Mouse (Mus musculus) left cerebral cortex, postnatal 36 days (tissue): ENCODE data around the gene Zfp143. TPM values are rescaled to one million over a fixed set of nuclear protein-coding genes. Genes with fewer than 3 reads are reported as not detected.
"Not testable (repeated sequence)": the region's sequence is repeated elsewhere in the genome, so short reads cannot be mapped to it uniquely, and the experiment has no call there.

Experiments
- DNase-seq, 2 experiments: peaks; one replicate each; pipeline ENCODE4 v3.0.0; 2021 to 2022; ENCODE audit warnings: low spot score in 2 of 2, mixed read lengths in 1 of 2
- intact Hi-C: fragments of 180-260 bp; cut with DNase I; formaldehyde crosslinking; loops from one replicate; pipeline ENCODE4 v1.15.1; 2025
- total RNA-seq, 2 experiments: library from RNA; stranded (reverse); gene quantifications; 2 replicates each; pipeline ENCODE4 v1.2.3; 2021

The Zfp143 gene
- total RNA-seq, 2 experiments from 2014 or later: 9.0 to 15.3 TPM

DNA sequence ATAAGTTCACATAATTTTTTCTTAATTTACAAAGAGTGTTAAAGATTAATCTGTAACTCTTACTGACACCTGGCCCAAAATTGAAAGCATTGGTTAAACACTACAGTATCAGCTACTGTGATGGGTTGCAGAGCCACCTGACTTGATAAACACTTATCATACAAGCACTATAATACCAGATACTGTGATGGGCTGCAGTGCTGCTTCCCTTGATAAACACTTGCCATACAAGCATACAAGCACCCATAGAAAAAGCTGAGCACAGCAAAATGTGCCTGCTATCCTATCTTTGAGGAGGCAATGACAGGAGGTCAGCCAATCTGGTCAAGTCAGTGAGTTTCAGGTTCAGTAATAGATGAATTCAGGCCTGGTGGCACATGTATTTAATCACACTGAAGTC, 24.2 kb downstream of the Zfp143 start:
- DNase-seq: no peak
- intact Hi-C loops: no loop called here

GRCm38 (mm10) chr7:110087914-110088313, 26.9 kb downstream of the Zfp143 start:
- DNase-seq: no peak
- intact Hi-C loops: no loop called here

GRCm38 (mm10) chr7:110091670-110092069, 30.7 kb downstream of the Zfp143 start:
- intact Hi-C loops: no loop called here
- peak; percentile 11 to 37 for DNase-seq

DNA sequence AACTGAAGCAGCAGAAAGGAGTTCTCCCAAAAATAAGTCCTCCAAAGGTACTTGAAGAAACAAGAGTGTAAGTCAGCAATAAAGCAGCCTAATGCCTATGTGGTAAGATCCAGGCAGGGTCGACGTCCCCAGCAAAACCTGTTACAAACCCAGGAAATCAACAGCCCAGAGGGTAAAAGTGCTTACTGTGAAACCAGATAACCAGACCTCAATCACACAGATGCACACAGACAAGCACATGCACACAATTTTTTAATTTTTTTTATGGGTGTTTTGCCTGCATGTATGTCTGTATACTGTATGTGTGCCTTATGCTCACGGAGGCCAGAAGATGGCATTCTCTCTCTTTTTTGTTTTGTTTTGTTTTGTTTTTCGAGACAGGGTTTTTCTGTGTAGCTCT, 35.3 kb downstream of the Zfp143 start:
- DNase-seq: no peak
- intact Hi-C loops: no loop called here

DNA sequence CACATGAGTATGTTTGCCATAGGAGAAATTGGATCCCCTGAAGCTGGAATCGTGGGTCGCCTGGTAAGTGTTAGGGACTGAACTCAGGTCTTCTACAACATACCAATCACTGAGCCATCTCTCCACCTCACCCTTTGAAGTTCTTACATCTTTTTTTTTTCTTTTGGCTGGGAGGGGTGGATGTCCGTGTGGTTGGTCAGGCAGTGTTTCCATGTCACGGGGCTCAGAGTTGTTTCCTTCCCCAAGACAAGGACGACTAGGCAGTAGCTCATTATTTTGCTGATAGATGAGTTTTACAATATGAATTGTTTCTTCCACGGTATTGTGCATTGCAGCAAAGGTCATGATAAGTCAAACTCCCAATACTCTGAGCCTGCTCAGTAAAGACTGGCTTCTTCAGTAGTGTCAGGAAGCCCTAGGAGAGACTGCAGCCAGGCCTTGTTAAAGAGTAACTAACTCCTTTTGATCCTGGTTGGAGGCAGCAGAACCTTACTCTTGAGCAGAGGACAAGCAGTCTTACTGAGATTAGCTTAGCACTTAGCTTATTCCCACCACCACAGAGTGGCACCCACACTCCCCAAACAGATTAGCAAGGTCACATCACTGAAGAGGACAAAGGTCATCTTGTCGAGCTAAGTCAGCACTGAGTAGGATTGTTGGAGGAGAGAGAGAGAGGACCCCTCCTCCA, 36.2 kb downstream of the Zfp143 start:
- DNase-seq: no peak
- intact Hi-C loops: no loop called here

DNA sequence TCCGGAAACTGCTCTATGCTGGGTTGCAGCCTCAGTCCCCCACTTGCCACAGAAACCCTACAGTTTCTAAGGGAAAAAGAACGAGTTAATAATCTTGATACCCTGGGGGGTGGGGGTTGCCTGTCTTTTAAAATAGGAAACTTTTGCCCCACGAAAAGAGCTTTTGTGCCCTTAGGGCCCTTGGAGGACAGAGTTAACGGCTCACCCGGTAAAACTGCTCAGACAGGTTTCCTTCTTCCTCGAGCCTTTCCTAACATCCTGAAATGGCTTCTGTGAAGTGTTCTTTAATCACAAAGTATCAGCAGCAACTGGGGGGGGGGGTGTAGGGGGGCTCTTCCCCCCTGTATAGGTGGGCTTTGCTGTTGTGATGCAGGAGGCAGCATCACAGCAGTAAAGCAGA, 39.8 kb downstream of the Zfp143 start:
- intact Hi-C loops: no loop called here

GRCm38 (mm10) chr7:110101266-110101665, 40.2 kb downstream of the Zfp143 start:
- DNase-seq: no peak
- intact Hi-C loops: no loop called here

More for the DNA sequence above, 39.8 kb downstream of the Zfp143 start:
- DNase-seq: no peak

DNA sequence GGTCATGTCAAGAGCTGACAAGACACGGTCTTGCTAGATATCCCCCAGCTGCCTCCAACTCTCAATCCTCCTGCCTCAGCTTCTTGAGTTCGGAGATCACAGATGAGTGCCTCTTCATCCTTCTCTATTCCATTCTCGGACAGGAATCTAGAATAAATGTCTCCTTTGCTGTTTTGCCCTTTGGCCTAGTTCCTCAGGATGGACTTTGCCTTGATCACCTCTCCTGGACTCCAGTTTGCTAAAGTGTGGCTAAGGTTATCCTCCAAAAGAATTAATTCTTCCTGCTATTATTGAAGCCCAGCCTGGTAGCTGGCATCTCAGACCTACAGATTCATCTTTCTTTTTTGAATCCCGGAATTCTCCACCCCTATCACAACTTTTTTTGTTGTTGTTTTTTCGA, 44.0 kb downstream of the Zfp143 start:
- no peak for DNase-seq
- intact Hi-C loops: no loop called here

DNA sequence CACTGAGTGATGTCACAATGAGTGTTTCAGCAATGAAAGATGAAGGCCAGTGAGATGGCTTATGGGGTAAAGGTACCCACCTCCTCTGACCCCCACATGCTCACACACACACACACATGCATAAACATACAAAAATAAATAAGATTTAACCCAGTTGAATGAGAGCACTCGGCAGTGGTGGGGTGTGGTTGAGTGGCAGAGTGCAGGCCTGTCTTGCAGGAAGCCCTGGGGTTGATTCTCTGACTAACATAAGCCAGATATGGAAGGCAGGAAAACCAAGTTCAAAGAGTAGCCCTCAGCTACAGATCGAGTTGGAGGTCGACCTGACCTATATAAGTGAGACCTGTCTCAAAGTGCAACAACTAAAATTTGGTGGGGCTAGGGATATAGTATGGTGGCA, 45.6 kb downstream of the Zfp143 start:
- DNase-seq: no peak
- intact Hi-C loops: no loop called here

DNA sequence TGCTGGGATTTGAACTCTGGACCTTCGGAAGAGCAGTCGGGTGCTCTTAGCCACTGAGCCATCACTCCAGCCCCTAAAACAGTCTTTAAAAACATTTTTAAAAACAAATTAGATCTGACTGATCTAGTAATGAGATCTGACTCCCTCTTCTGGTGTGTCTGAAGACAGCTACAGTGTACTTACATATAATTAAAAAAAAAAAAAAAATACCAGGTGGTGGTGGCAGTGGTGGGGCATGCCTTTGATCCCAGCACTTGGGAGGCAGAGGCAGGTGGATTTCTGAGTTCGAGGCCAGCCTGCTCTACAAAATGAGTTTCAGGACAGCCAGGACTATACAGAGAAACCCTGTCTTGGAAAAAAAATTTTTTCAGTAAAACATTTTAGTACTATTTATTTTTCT, 47.5 kb downstream of the Zfp143 start:
- intact Hi-C loops, DNase-seq: not testable (repeated sequence)

- DNase-seq: peak in 1 of 2 experiments; percentile 15
- intact Hi-C loops: no loop called here
Observed at GRCm38 (mm10) chr7:110108967-110109610, 48.1 kb downstream of the Zfp143 start.

GRCm38 (mm10) chr7:110110061-110110656, 49.1 kb downstream of the Zfp143 start:
- intact Hi-C loops: no loop called here
- no peak for DNase-seq

DNA sequence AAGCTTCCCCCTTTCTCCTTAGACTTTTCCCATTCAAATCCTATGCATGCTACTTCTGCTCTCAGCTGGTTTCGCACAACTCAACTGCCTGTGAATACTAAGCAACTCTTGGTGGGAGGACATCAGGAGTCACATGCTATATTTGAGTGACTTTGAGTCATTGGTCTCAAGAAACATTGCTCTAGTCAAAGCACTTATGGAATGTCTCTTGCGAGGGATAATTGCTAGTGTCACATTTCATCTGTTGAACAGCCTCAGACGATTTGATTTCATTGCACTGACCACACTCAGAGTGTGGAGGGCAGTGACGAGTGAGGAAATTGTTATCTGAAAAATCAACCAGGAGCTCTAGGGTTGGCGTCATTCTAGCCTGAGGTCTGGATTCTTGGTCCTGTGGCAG, 53.7 kb downstream of the Zfp143 start:
- intact Hi-C loops: no loop called here
- DNase-seq: no peak

DNA sequence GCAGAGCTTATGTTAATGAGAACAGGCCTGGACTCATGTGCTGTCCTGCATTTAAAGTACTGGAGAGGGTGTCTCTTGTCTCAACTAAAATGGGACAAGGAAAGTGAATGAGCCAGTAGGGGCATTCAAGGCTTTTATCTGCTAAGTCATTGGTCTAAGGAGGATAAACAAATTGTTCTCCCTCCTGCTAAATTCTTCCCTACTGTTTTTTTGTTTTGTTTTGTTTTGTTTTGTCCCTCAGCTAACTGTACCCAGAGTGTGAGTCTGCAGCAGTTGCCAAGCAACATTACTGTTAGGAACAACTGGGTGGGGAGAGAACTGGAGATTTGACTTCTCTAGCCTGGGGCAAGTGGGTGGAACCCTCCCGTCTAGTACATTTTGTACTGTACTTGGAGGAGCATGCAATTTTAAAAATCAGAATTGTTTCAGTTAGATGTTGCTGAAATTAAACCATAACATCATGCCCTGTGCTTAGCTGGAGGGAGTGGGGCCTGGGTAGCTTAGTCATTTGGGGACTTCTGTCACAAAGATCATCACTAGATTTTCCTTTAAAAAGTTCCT, 55.8 kb downstream of the Zfp143 start:
- peak in 1 of 2 experiments; percentile 8 for DNase-seq
- intact Hi-C loops: no loop called here

- no peak for DNase-seq
- intact Hi-C loops: no loop called here
Observed at GRCm38 (mm10) chr7:110118448-110118847, 57.4 kb downstream of the Zfp143 start.

DNA sequence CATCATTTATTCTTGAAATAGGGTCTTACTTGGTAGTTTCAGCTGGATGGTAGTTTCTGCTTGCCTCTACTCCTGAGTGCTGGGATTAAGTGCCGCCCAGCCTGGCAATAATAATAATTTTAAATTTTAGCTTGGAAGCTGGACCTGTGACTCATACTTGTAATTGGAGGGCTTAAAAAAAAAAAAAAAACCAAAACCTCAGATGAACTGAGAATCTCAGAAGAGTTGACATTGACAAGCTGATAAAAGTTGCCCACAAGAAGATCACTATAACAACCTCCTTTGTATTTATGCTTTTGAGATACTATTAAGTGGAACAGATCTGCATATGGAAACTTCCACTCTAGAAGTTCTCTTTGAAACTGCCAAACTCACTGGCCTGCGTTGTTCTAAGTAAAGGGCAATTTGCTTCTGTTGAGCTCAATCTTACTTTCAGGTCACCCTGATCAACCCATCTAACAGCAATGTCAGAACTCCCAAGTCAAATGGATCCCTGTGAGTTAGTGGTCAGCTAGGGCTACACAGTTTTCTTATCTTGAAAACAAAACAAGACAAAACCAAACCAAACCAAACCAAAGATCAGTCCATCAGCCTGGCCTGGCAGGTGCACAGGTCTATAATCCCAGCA, 59.3 kb downstream of the Zfp143 start:
- intact Hi-C loops: no loop called here

GRCm38 (mm10) chr7:110121162-110121515, 60.1 kb downstream of the Zfp143 start:
- intact Hi-C loops: no loop called here
- no peak for DNase-seq

More for the DNA sequence above, 59.3 kb downstream of the Zfp143 start:
- DNase-seq: no peak

DNA sequence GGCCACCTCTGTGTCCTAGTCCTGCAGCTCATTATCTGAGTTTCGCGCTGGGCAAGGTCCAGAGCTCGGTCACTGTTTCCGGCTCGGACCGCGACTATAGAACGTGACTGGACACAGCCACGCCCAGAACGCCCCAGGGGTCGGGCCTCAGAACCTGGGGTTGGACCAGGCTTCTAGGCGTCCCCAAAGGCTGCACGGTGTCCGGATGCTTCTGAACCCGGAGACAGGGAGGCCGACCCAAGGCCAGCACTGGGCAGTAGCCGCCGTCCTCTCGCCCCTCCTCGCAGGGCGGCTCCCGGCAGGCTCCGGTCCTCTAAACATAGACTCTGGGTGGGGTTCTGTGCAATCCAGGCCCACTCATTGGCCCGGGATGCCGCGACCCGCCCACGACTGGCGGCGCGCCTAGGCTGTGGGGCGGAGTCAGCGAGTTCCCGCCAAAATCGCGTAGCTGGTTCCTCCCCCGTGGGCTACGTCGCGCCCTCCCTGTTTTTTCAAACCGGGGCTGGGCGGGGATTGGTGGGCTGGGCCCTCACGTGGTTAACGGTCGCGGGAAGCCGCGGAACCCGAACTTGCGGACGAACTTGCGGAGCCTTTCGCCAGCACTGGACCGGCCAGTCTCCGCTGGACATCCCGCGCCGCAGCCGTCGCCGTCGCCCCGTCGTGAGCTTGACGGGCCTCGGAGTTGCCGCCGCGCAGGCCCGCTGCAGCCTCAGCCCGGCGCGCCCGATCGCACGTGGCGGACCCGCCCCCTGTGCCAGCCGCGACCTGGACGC, 60.7 kb downstream of the Zfp143 start, which contains the start of gene Wee1:
Gene Wee1, plus strand, starts transcription at position 531 of the 773 bp plus-strand sequence.
- peak; percentile 97 to 98 for DNase-seq
- intact Hi-C loops: no loop called here

- peak in 1 of 2 experiments; percentile 79 for DNase-seq
- intact Hi-C loops: no loop called here
Observed at GRCm38 (mm10) chr7:110122289-110122564, 61.2 kb downstream of the Zfp143 start.
